ENCODE assay signal across 20 mouse cellular contexts in genomic region chr3:36484292-36484691, GRCm38 (mm10). TPM values are rescaled to one million over a fixed set of nuclear protein-coding genes. Genes with fewer than 3 reads are reported as not detected.
"Had no signal": no experiment of that assay in that cellular context is flagged by ENCODE, and none has a peak within 500 bp of the region (broad histone marks: within the 10 kb centered on the region; RNA-seq: fewer than 3 reads in every experiment).

No protein-coding gene starts in this region.

- H3K27ac ChIP-seq: midbrain, embryonic 10.5 days; midbrain, embryonic 12.5 days; neural tube, embryonic 13.5 days; neural tube, embryonic 15.5 days had no signal

- DNase-seq: lung, embryonic 14.5 days; lung, postnatal 10 days; lung, postnatal 4 days; midbrain, embryonic 14.5 days; retina, postnatal 1 day; right cerebral cortex, adult 18-20 months; right cerebral cortex, postnatal 25 days; right cerebral cortex, postnatal 4 days; spleen, adult 18-20 months; thymus, adult 2 months; thymus, postnatal 25 days; thymus, postnatal 4 days had no signal

- H3K4me3 ChIP-seq: midbrain, embryonic 10.5 days; midbrain, embryonic 12.5 days; myocyte; neural tube, embryonic 13.5 days; neural tube, embryonic 15.5 days had no signal

RNA-seq across cellular contexts. Expression of gene 1810062G17Rik, which starts 8.6 kb away (rescaled TPM):
- total RNA-seq: megakaryocyte-erythroid progenitor cell, adult 5-6 weeks had no signal
- polyA plus RNA-seq: midbrain, embryonic 12.5 days; neural tube, embryonic 11.5 days had no signal

RNA-seq across cellular contexts. Expression of gene Gm11549, which starts 37.3 kb away (rescaled TPM):
- total RNA-seq: megakaryocyte, adult 5-6 weeks; megakaryocyte-erythroid progenitor cell, adult 5-6 weeks had no signal
- polyA plus RNA-seq: myocyte had no signal
